Mouse (Mus musculus): ENCODE results near the gene Shroom4.
A peak's percentile ranks its signal among the peaks of the same experiment; 100 is the strongest.

DNA sequence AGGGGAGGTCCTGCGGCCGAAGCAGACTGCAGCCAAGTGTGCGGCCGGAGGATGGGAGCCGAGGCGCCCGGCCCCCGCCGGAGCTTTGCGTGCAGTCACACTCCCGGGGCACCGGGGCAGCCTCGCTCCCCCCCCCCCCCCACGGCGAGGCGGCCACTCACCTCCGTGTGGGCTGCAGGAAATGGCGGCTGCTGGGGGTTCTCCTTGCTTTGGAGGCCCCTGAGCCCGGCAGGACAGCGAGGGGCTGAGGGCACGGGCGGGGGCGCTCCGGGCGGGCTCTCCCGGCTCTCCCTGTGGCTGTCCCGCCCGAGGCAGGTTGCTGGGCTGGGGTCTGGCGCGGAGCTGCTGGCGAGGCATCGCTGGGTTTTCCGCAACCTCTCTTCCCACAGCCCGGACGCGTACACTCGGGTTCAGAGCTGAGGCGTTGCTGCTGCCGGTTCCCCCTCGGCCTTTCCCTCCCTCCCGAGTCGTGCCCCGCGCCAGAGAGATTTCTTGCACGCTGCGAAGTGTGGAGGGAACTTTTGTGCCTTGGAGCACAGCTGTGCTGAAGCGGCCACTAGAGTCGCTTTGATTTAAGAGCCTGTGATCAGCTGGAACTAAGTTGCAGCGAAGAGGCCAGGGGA, 855 bp downstream of the Shroom4 start:
- no peak for TF ChIP-seq EP300 (optimal IDR thresholded peaks at IDR 0.05)
- TF ChIP-seq CTCF (IDR thresholded peaks at IDR 0.05; ENCODE audit: low read depth), result peak; percentile 7; the same call in 1 of the 2 replicates
